ENCODE assay signal across 12 mouse cellular contexts in genomic region chr19:59455671-59456070, GRCm38 (mm10). TPM values are rescaled to one million over a fixed set of nuclear protein-coding genes. Genes with fewer than 3 reads are reported as not detected.
A peak's percentile ranks its signal among the peaks of the same experiment; 100 is the strongest.
DNase-seq lines count a peak whose midpoint lies in the region; ATAC-seq and TF ChIP-seq lines count a peak whose summit lies in the region.
"Had no signal": no experiment of that assay in that cellular context is flagged by ENCODE, and none has a peak within 500 bp of the region (broad histone marks: within the 10 kb centered on the region; RNA-seq: fewer than 3 reads in every experiment).

No protein-coding gene starts in this region.

- no peak overlapping the region for H3K4me2 ChIP-seq in heart, postnatal 0 days (ENCODE audit: low read depth, low read length)
- H3K4me2 ChIP-seq: heart, embryonic 11.5 days had no signal

- H3K9ac ChIP-seq in heart, postnatal 0 days (replicated peaks; ENCODE audit: low read depth, low read length): no peak overlapping the region

- no peak for DNase-seq in heart, postnatal 0 days (ENCODE audit: low spot score)
- DNase-seq in heart, postnatal 25 days (ENCODE audit: low spot score): no peak
- DNase-seq in brain, embryonic 14.5 days (ENCODE audit: low read depth): peak; percentile 55
- DNase-seq in kidney, adult 11 months: peak; percentile 92
- peak; percentile 45 for DNase-seq in midbrain, embryonic 10.5 days (ENCODE audit: low spot score)
- DNase-seq in thymus, adult 2 months: no peak
- no peak for DNase-seq in MN1 (ENCODE audit: low spot score)
- DNase-seq: cerebellum, adult 9-11 months had no signal

- WGBS in heart, postnatal 0 days: 11% methylated on average over 7 of the region's 7 CpGs
- 6% methylated on average over 7 of the region's 7 CpGs for WGBS in midbrain, embryonic 10.5 days
- WGBS in thymus, adult 2 months: 7% methylated on average over 7 of the region's 7 CpGs

- H3K36me3 ChIP-seq in heart, postnatal 0 days (replicated peaks; ENCODE audit: control insufficient read depth, insufficient read depth, low read length): no peaks in the 10 kb centered on the region
- H3K36me3 ChIP-seq in midbrain, embryonic 10.5 days: no peaks in the 10 kb centered on the region
- no peaks in the 10 kb centered on the region for H3K36me3 ChIP-seq in thymus, adult 2 months (ENCODE audit: control insufficient read depth, insufficient read depth, low read length)

- no peak for TF ChIP-seq POLR2A in brain, embryonic 14.5 days (IDR thresholded peaks at IDR 0.05; ENCODE audit: borderline replicate concordance, extremely low read depth, insufficient read depth, insufficient read length, poor library complexity, severe bottlenecking)
- no peak for TF ChIP-seq POLR2A in thymus, adult 2 months (IDR thresholded peaks at IDR 0.05; ENCODE audit: control insufficient read depth, extremely low read depth, insufficient read depth, low read length, poor library complexity)

- H3K9me3 ChIP-seq in heart, postnatal 0 days (replicated peaks; ENCODE audit: control insufficient read depth, low read length): no peaks in the 10 kb centered on the region
- no peaks in the 10 kb centered on the region for H3K9me3 ChIP-seq in midbrain, embryonic 10.5 days (replicated peaks)

- H3K4me1 ChIP-seq in heart, postnatal 0 days (ENCODE audit: control insufficient read depth, insufficient read depth): 0 out of 2 replicates have a peak, but pooled peaks cover 8% of the 10 kb centered on the region
- peaks cover 46% of the 10 kb centered on the region for H3K4me1 ChIP-seq in midbrain, embryonic 10.5 days
- H3K4me1 ChIP-seq in thymus, adult 2 months (replicated peaks; ENCODE audit: control insufficient read depth, insufficient read depth, low read length): no peaks in the 10 kb centered on the region

- TF ChIP-seq CTCF in heart, postnatal 0 days (IDR thresholded peaks at IDR 0.05; ENCODE audit: low read depth): peak; percentile 18; the same call in 1 of the 2 replicates
- TF ChIP-seq CTCF in brain, embryonic 14.5 days (IDR thresholded peaks at IDR 0.05; ENCODE audit: borderline replicate concordance, extremely low read depth, insufficient read depth, insufficient read length): peak; percentile 36; the same call in 1 of the 2 replicates
- TF ChIP-seq CTCF in thymus, adult 2 months (IDR thresholded peaks at IDR 0.05; ENCODE audit: borderline replicate concordance, control insufficient read depth, extremely low read depth, insufficient read depth, low read length, poor library complexity): no peak

- intact Hi-C loops in heart, postnatal 25 days (cut with DNase I): no loop called here

- peaks cover 99% of the 10 kb centered on the region for H3K27me3 ChIP-seq in heart, postnatal 0 days (ENCODE audit: control insufficient read depth, insufficient read depth, low read length)
- H3K27me3 ChIP-seq in midbrain, embryonic 10.5 days (ENCODE audit: low read depth, poor library complexity, severe bottlenecking): peaks cover 100% of the 10 kb centered on the region
- peaks cover 27% of the 10 kb centered on the region for H3K27me3 ChIP-seq in thymus, adult 2 months (ENCODE audit: control insufficient read depth, insufficient read depth, low read length)

- TF ChIP-seq EP300 in heart, postnatal 0 days (IDR thresholded peaks at IDR 0.05; ENCODE audit: low read depth): no peak

- H3K4me3 ChIP-seq in heart, postnatal 0 days (ENCODE audit: low read depth, low read length): no peak overlapping the region
- no peak overlapping the region for H3K4me3 ChIP-seq in midbrain, embryonic 10.5 days
- no peak overlapping the region for H3K4me3 ChIP-seq in thymus, adult 2 months (ENCODE audit: control insufficient read depth, insufficient read depth, low read length)

- no peak overlapping the region for H3K27ac ChIP-seq in heart, postnatal 0 days (ENCODE audit: low read depth)
- no peak overlapping the region for H3K27ac ChIP-seq in midbrain, embryonic 10.5 days (replicated peaks)
- no peak overlapping the region for H3K27ac ChIP-seq in thymus, adult 2 months (ENCODE audit: control insufficient read depth, insufficient read depth, low read length)

- no peak for ATAC-seq in heart, postnatal 0 days (ENCODE audit: insufficient read depth, low read depth)
- ATAC-seq in erythroblast, adult 5-6 weeks (replicated peaks; ENCODE audit: low FRiP score, poor library complexity, severe bottlenecking): no peak

RNA-seq across cellular contexts. Expression of gene Emx2, which starts 2.5 kb away (rescaled TPM):
- not detected in 2 replicates for total RNA-seq in heart, postnatal 0 days (2014; rRNA removed; ENCODE audit: low replicate concordance)
- polyA plus RNA-seq in heart, postnatal 0 days (2015; fragmentation: Nextera tagmentation; extraction: Ambion mirVana): not detected in 2 replicates
- total RNA-seq in heart, postnatal 25 days (2021): not detected
- 17.7 and 20.7 TPM in 2 replicates for polyA plus RNA-seq in brain, embryonic 14.5 days (2012; rRNA removed)
- 8.7 and 9.2 TPM in 2 replicates for polyA plus RNA-seq in midbrain, embryonic 10.5 days (2016; fragmentation: Nextera tagmentation; extraction: Ambion mirVana)
- total RNA-seq in erythroblast, adult 5-6 weeks (2015; ENCODE audit: low replicate concordance): not detected in 2 replicates
- total RNA-seq in erythroblast, adult 5-6 weeks (2017; ENCODE audit: low replicate concordance): 0.77 TPM in 1 of 2 replicates, not detected in the other
- polyA plus RNA-seq in thymus, adult 2 months (2012; rRNA removed): 0.04 TPM in 1 of 2 replicates, not detected in the other
- polyA plus RNA-seq: C2C12; spleen, adult 2 months had no signal

Comparison
In these comparisons a context has a peak if more than half of its experiments do, and no peak if none do; other contexts are left out.
1. DNase-seq: peak in brain, embryonic 14.5 days (single experiment), kidney, adult 11 months (single experiment) and midbrain, embryonic 10.5 days (single experiment); none in heart, postnatal 0 days (single experiment), heart, postnatal 25 days (single experiment), thymus, adult 2 months (single experiment) and MN1 (single experiment).